Mouse (Mus musculus) lung, postnatal 0 days (tissue): ENCODE data around the gene Tmem259.

Source experiments
- CTCF ChIP-seq: IDR thresholded peaks from 2 replicates; pipeline ENCODE4 v1.5.1; 2016; ENCODE audit warnings: antibody characterized with exemption, mild to moderate bottlenecking
- EP300 ChIP-seq: IDR thresholded peaks from 2 replicates; pipeline ENCODE4 v1.6.1; 2016; ENCODE audit warnings: antibody characterized with exemption, mild to moderate bottlenecking, control low read depth

DNA sequence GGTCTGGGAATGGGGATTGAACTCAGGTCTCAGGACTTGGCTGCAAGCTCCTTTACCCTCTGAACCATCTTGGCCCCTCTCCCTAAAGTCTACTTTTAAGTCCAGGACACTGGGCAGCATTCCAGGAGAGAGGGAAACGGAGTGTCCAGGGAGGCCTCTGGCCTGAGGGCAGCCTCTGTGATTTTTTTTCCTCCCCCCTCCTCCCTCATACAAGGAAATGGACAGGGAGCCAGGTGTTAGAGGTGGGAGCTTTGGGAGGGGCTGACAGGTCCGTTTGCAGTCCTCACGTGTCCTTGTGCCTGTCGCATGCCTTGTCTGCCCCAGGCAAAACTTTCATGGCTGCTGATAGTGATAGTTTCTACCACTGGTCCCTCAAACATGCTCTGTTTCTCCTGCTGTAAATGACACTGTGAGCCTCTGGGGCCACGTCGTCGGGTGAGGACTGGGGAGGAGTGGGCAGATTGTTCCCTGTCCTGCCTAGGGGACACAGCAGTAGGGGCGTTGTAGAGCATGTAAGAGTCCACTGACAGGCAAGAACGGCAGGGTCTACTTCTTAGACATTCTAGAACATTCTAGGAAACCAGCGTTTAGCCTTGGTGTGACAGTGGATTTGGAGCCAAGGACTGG, 47.7 kb downstream of the Tmem259 start:
- TF ChIP-seq EP300 (no peak; the same call in 1 of the 2 replicates), CTCF (0 out of 2 replicates have a peak, but pooled peaks have one; percentile 21)
